Comparison of ENCODE assay signal across 9 mouse cellular contexts in the genomic region with DNA sequence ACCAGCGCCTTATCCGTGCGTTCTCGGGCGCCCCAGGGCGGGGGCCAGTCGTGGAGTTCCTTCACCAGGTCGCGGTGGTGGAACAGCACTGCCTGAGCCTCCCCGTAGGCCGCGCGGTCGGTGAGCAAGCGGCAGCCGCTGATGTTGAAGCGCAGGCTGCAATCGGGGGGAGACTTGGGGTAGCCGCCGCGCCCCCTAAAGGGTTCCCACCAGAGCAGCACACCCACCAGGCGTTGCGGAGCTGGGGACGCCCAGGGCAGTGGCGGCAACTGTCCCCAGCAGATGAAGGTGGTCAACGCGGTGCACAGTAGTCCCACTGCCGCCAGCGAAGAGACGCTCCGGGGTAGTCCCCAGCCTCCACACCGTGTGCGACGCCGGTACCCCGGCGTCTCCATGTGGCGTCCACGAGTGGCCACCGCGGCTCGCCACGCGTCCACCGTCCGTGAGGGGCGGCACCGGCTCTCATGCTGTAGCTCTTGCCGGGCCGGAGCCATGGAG. TPM values are rescaled to one million over a fixed set of nuclear protein-coding genes. Genes with fewer than 3 reads are reported as not detected.
DNase-seq lines count a peak whose midpoint lies in the region; ATAC-seq and TF ChIP-seq lines count a peak whose summit lies in the region.
"Had no signal": no experiment of that assay in that cellular context is flagged by ENCODE, and none has a peak within 500 bp of the region (broad histone marks: within the 10 kb centered on the region; RNA-seq: fewer than 3 reads in every experiment).

No protein-coding gene starts in this region.

- peak overlapping the region; percentile 59 to 80 for H3K4me3 ChIP-seq in MEL (ENCODE audit: control insufficient read depth in 1 of 2, insufficient read depth in 1 of 2, low read depth in 2 of 2, low read length in 2 of 2)
- H3K4me3 ChIP-seq in forebrain, embryonic 11.5 days (ENCODE audit: low read depth, low read length) = peak overlapping the region; percentile 51
- peak overlapping the region; percentile 52 for H3K4me3 ChIP-seq in intestine, embryonic 14.5 days (ENCODE audit: low read depth, low read length)

- H3K27me3 ChIP-seq in MEL (ENCODE audit: control insufficient read depth in 1 of 2, insufficient read depth in 2 of 2, low read length in 2 of 2) = peaks cover 0 to 3% of the 10 kb centered on the region in 2 experiments; a peak in 3 of 4 replicates
- peaks cover 12% of the 10 kb centered on the region for H3K27me3 ChIP-seq in forebrain, embryonic 11.5 days (ENCODE audit: control insufficient read depth, insufficient read depth, low read length)
- no peaks in the 10 kb centered on the region for H3K27me3 ChIP-seq in intestine, embryonic 14.5 days (replicated peaks; ENCODE audit: control insufficient read depth, insufficient read depth, low read length)

- TF ChIP-seq RAD21 in MEL (IDR thresholded peaks at IDR 0.05; ENCODE audit: low read depth, low read length) = no peak

- no peak overlapping the region for H3K27ac ChIP-seq in MEL (ENCODE audit: control insufficient read depth, low read depth, low read length)
- H3K27ac ChIP-seq in forebrain, embryonic 11.5 days (ENCODE audit: low read depth, low read length) = no peak overlapping the region
- no peak overlapping the region for H3K27ac ChIP-seq in intestine, embryonic 14.5 days (ENCODE audit: low read depth)

- peak overlapping the region; percentile 95 for H3K4me2 ChIP-seq in forebrain, embryonic 11.5 days (ENCODE audit: low read depth, low read length, severe bottlenecking)
- H3K4me2 ChIP-seq in intestine, embryonic 14.5 days (ENCODE audit: low read length) = peak overlapping the region; percentile 96

- peaks cover 0 to 7% of the 10 kb centered on the region in 2 experiments; a peak in 2 of 4 replicates for H3K4me1 ChIP-seq in MEL (ENCODE audit: control insufficient read depth in 1 of 2, insufficient read depth in 2 of 2, low read length in 2 of 2)
- peaks cover 5% of the 10 kb centered on the region; the same call in 1 of the 2 replicates for H3K4me1 ChIP-seq in forebrain, embryonic 11.5 days (replicated peaks; ENCODE audit: control insufficient read depth, insufficient read depth, low read length)
- H3K4me1 ChIP-seq in intestine, embryonic 14.5 days (replicated peaks; ENCODE audit: control insufficient read depth, insufficient read depth, low read length) = no peaks in the 10 kb centered on the region

- WGBS in forebrain, embryonic 11.5 days = under 1% methylated on average over 49 of the region's 50 CpGs
- under 1% methylated on average over 48 of the region's 50 CpGs for WGBS in intestine, embryonic 14.5 days

- no peaks in the 10 kb centered on the region for H3K9me3 ChIP-seq in MEL (replicated peaks; ENCODE audit: insufficient read depth, low read length)
- no peaks in the 10 kb centered on the region for H3K9me3 ChIP-seq in forebrain, embryonic 11.5 days (ENCODE audit: control insufficient read depth, low read length)
- no peaks in the 10 kb centered on the region for H3K9me3 ChIP-seq in intestine, embryonic 14.5 days (ENCODE audit: control insufficient read depth, low read length)

- H3K79me2 ChIP-seq in MEL (ENCODE audit: control insufficient read depth, insufficient read depth, low read length, poor library complexity) = no peaks in the 10 kb centered on the region; the same call in 1 of the 2 replicates

- H3K9ac ChIP-seq in MEL (ENCODE audit: control insufficient read depth, low read depth, low read length, poor library complexity, severe bottlenecking) = peak overlapping the region; percentile 70
- H3K9ac ChIP-seq in forebrain, embryonic 11.5 days (ENCODE audit: low read length) = peak overlapping the region; percentile 56
- peak overlapping the region; percentile 59 for H3K9ac ChIP-seq in intestine, embryonic 14.5 days (ENCODE audit: low read length)

- TF ChIP-seq EP300 in MEL (IDR thresholded peaks at IDR 0.05; ENCODE audit: low read depth in 1 of 2, low read length in 2 of 2) = no peak

- H3K36me3 ChIP-seq in MEL (ENCODE audit: control insufficient read depth in 1 of 2, insufficient read depth in 2 of 2, low read length in 2 of 2) = no peaks in the 10 kb centered on the region
- no peaks in the 10 kb centered on the region for H3K36me3 ChIP-seq in forebrain, embryonic 11.5 days (ENCODE audit: control insufficient read depth, insufficient read depth, low read length)
- H3K36me3 ChIP-seq in intestine, embryonic 14.5 days (ENCODE audit: control insufficient read depth, insufficient read depth, low read length) = no peaks in the 10 kb centered on the region

- ATAC-seq in forebrain, embryonic 11.5 days (replicated peaks; ENCODE audit: low FRiP score) = peak; percentile 79
- ATAC-seq in intestine, embryonic 14.5 days (replicated peaks; ENCODE audit: low FRiP score, low TSS enrichment, low read depth) = peak; percentile 74
- ATAC-seq in inflammation-experienced regulatory T-cells, adult 6 months = no peak

- no peak; a peak in 1 of 6 replicates for TF ChIP-seq CTCF in MEL (IDR thresholded peaks at IDR 0.05 in 2 of 3, conservative IDR thresholded peaks at IDR 0.05 in 1 of 3; ENCODE audit: control insufficient read depth in 1 of 3, insufficient read depth in 1 of 3, low read depth in 2 of 3, low read length in 3 of 3, poor library complexity in 1 of 3, severe bottlenecking in 1 of 3)

- peak; percentile 43 to 68 for DNase-seq in adrenal gland, adult (ENCODE audit: inconsistent age in 2 of 2, low spot score in 1 of 2)
- DNase-seq in adrenal gland, adult 8-10 months = no peak
- peak; percentile 72 for DNase-seq in MEL (ENCODE audit: low read depth, low spot score)
- peak; percentile 70 for DNase-seq in forebrain, embryonic 11.5 days (ENCODE audit: low spot score)
- DNase-seq in intestine, embryonic 14.5 days (ENCODE audit: low spot score) = peak; percentile 83
- DNase-seq in lung, postnatal 10 days = peak; percentile 30
- peak; percentile 55 for DNase-seq in retina, postnatal 1 day

- TF ChIP-seq POLR2A in MEL (IDR thresholded peaks at IDR 0.05; ENCODE audit: control insufficient read depth in 1 of 2, insufficient read depth in 1 of 2, low read depth in 1 of 2, low read length in 2 of 2, poor library complexity in 1 of 2) = peak in 1 of 2 experiments; percentile 40; a peak in 1 of 4 replicates

TF ChIP-seq in MEL, 35 proteins besides CTCF, POLR2A, EP300 and RAD21 (continues in another document):
- TF ChIP-seq CHD2 (IDR thresholded peaks at IDR 0.05; ENCODE audit: low read length) (no peak), MAFK (IDR thresholded peaks at IDR 0.05; ENCODE audit: borderline replicate concordance, low read depth, low read length) (no peak), ZNF384 (IDR thresholded peaks at IDR 0.05; ENCODE audit: low read depth, low read length) (no peak), ZC3H11A (IDR thresholded peaks at IDR 0.05; ENCODE audit: low read depth, low read length) (no peak), BHLHE40 (IDR thresholded peaks at IDR 0.05; ENCODE audit: borderline replicate concordance, low read depth, low read length) (no peak), ZKSCAN1 (IDR thresholded peaks at IDR 0.05; ENCODE audit: low read depth, low read length) (no peak), NRF1 (IDR thresholded peaks at IDR 0.05; ENCODE audit: insufficient read depth, low read depth, low read length, poor library complexity, severe bottlenecking) (no peak)

RNA-seq across cellular contexts. Expression of a gene that starts 0.6 kb away (rescaled TPM):
- total RNA-seq in adrenal gland, adult 8-10 months (2022) = 1 to 10 TPM; 1.2 to 2.6 (median 1.7) TPM
- total RNA-seq in MEL (2012; rRNA removed) = 7.2 and 8.7 TPM in 2 replicates
- polyA plus RNA-seq in MEL (2012; ENCODE audit: insufficient read depth in 1 of 2, insufficient read length in 2 of 2, low read depth in 1 of 2, low replicate concordance in 2 of 2, missing spikeins in 1 of 2) = 10 to 100 TPM in 1 of 2 experiments, not detected in 1; 11.2 TPM
- 1.5 and 1.9 TPM in 2 replicates for polyA plus RNA-seq in forebrain, embryonic 11.5 days (2014; fragmentation: Nextera tagmentation; extraction: Ambion mirVana)
- polyA plus RNA-seq in intestine, embryonic 14.5 days (2014; fragmentation: Nextera tagmentation; extraction: Ambion mirVana) = 6.5 and 6.7 TPM in 2 replicates
- not detected for polyA plus RNA-seq in inflammation-experienced regulatory T-cells, adult 6 months (2017; shearing (Covaris generic))

RNA-seq across cellular contexts. Expression of a gene that starts 11.0 kb away (rescaled TPM):
- under 1 TPM in 3 of 4 experiments, not detected in 1; 0.09 to 0.27 (median 0.15) TPM for total RNA-seq in adrenal gland, adult 8-10 months (2022)
- 30.8 and 31.7 TPM in 2 replicates for total RNA-seq in MEL (2012; rRNA removed)
- 10 to 100 TPM in 1 of 2 experiments, not detected in 1; 24.8 TPM for polyA plus RNA-seq in MEL (2012; ENCODE audit: insufficient read depth in 1 of 2, insufficient read length in 2 of 2, low read depth in 1 of 2, low replicate concordance in 2 of 2, missing spikeins in 1 of 2)
- polyA plus RNA-seq in forebrain, embryonic 11.5 days (2014; fragmentation: Nextera tagmentation; extraction: Ambion mirVana) = not detected in 2 replicates
- 0.13 and 0.49 TPM in 2 replicates for polyA plus RNA-seq in intestine, embryonic 14.5 days (2014; fragmentation: Nextera tagmentation; extraction: Ambion mirVana)
- polyA plus RNA-seq in inflammation-experienced regulatory T-cells, adult 6 months (2017; shearing (Covaris generic)) = under 1 TPM; 0.21 to 0.45 (median 0.28) TPM
- total RNA-seq: gastrocnemius, postnatal 36 days had no signal

RNA-seq across cellular contexts. Expression of a gene that starts 19.3 kb away (rescaled TPM):
- not detected for total RNA-seq in adrenal gland, adult 8-10 months (2022)
- not detected in 2 replicates for total RNA-seq in MEL (2012; rRNA removed)
- polyA plus RNA-seq in MEL (2012; ENCODE audit: insufficient read depth in 1 of 2, insufficient read length in 2 of 2, low read depth in 1 of 2, low replicate concordance in 2 of 2, missing spikeins in 1 of 2) = not detected
- not detected in 2 replicates for polyA plus RNA-seq in forebrain, embryonic 11.5 days (2014; fragmentation: Nextera tagmentation; extraction: Ambion mirVana)
- not detected in 2 replicates for polyA plus RNA-seq in intestine, embryonic 14.5 days (2014; fragmentation: Nextera tagmentation; extraction: Ambion mirVana)
- polyA plus RNA-seq in inflammation-experienced regulatory T-cells, adult 6 months (2017; shearing (Covaris generic)) = not detected
- total RNA-seq: gastrocnemius, postnatal 36 days had no signal

RNA-seq across cellular contexts. Expression of a gene that starts 32.9 kb away (rescaled TPM):
- 10 to 100 TPM; 18.8 to 26.9 (median 23.2) TPM for total RNA-seq in adrenal gland, adult 8-10 months (2022)
- total RNA-seq in MEL (2012; rRNA removed) = 113 and 123 TPM in 2 replicates
- polyA plus RNA-seq in MEL (2012; ENCODE audit: insufficient read depth in 1 of 2, insufficient read length in 2 of 2, low read depth in 1 of 2, low replicate concordance in 2 of 2, missing spikeins in 1 of 2) = 100 to 1,000 TPM in 1 of 2 experiments, 10 to 100 TPM in 1; 88.1 to 288 TPM
- polyA plus RNA-seq in forebrain, embryonic 11.5 days (2014; fragmentation: Nextera tagmentation; extraction: Ambion mirVana) = 32.8 and 40.5 TPM in 2 replicates
- 29.6 and 33.3 TPM in 2 replicates for polyA plus RNA-seq in intestine, embryonic 14.5 days (2014; fragmentation: Nextera tagmentation; extraction: Ambion mirVana)
- 10 to 100 TPM; 18.3 to 28.9 (median 26.6) TPM for polyA plus RNA-seq in inflammation-experienced regulatory T-cells, adult 6 months (2017; shearing (Covaris generic))

RNA-seq across cellular contexts. Expression of a gene that starts 33.1 kb away (rescaled TPM):
- total RNA-seq in adrenal gland, adult 8-10 months (2022) = 10 to 100 TPM; 10.6 to 15.6 (median 14.3) TPM
- total RNA-seq in MEL (2012; rRNA removed) = 96.4 and 108 TPM in 2 replicates
- polyA plus RNA-seq in MEL (2012; ENCODE audit: insufficient read depth in 1 of 2, insufficient read length in 2 of 2, low read depth in 1 of 2, low replicate concordance in 2 of 2, missing spikeins in 1 of 2) = 100 to 1,000 TPM; 108 to 139 TPM
- polyA plus RNA-seq in forebrain, embryonic 11.5 days (2014; fragmentation: Nextera tagmentation; extraction: Ambion mirVana) = 55.2 and 61.6 TPM in 2 replicates
- 47.9 and 52.0 TPM in 2 replicates for polyA plus RNA-seq in intestine, embryonic 14.5 days (2014; fragmentation: Nextera tagmentation; extraction: Ambion mirVana)
- polyA plus RNA-seq in inflammation-experienced regulatory T-cells, adult 6 months (2017; shearing (Covaris generic)) = 10 to 100 TPM; 20.1 to 41.7 (median 29.0) TPM

Comparison
In these comparisons a context has a peak if more than half of its experiments do, and no peak if none do; other contexts are left out.
1. RNA of a gene that starts 11.0 kb away (polyA plus RNA-seq): 24.8 TPM in MEL; 0.13 to 0.49 TPM in intestine, embryonic 14.5 days, 0.21 to 0.45 TPM in inflammation-experienced regulatory T-cells, adult 6 months and not detected in forebrain, embryonic 11.5 days; every median in the first group is over 10 times any median in the second.
2. Peak in every context shown above with its lines, with median percentiles within 50 percentile points of each other: H3K4me3 ChIP-seq and H3K9ac ChIP-seq.